Mouse (Mus musculus): ENCODE data around the gene Lrp5.

DNA sequence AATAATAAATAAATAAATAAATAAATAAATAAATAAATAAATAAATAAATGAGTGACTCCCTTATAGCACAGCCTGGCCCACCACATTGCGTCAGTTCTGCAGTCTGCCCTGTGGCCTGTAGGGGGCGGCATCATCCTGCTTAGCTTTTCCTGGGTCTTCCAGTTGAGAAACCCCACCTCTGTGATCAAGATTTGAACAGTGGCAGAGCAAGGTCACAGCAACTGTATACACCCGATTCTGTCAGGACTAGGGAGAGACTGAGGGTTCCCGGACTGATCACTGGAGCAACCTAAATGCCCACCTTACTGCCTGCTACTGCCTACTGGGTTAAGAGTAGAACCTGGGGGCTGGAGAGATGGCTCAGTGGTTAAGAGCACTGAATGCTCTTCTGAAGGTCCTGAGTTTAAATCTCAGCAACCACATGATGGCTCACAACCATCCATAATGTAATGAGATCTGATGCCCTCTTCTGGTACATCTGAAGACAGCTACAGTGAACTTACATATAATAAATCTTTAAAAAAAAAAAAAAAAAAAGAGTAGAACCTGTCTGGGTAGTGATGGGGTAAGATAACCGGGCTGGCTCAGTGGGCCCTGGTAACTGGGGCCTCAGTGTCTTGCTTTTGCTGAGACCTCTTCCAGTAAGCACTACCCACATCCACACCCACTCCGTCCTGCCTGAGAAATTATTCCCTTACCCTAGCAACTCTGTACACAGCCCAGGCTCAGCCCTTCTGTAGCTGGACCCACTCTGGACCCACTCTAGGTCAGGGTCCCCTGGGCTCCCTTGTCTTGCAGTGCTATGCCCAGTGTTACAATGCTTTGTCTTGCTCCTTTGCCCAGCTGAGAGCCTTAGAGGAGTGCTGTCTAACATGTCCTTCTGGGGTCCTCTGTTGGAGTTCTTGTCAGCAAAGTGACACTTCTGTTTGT lies 13.4 kb upstream of the Lrp5 start:
- TF ChIP-seq CTCF (IDR thresholded peaks at IDR 0.05; ENCODE audit: low read depth, low read length) (peak; percentile 94), EP300 (IDR thresholded peaks at IDR 0.05; ENCODE audit: insufficient read depth, low read depth, low read length) (0 out of 2 replicates have a peak, but pooled peaks have one; percentile 30), POLR2A (IDR thresholded peaks at IDR 0.05; ENCODE audit: insufficient read depth, low read length) (no peak)

Data from ES-Bruce4 (cell line).